Comparison of ENCODE assay signal across 8 mouse cellular contexts in genomic region chr8:64947698-64948034, GRCm38 (mm10). TPM values are rescaled to one million over a fixed set of nuclear protein-coding genes. Genes with fewer than 3 reads are reported as not detected.
DNase-seq lines count a peak whose midpoint lies in the region; ATAC-seq and TF ChIP-seq lines count a peak whose summit lies in the region.

No protein-coding gene starts in this region.

- no peak for TF ChIP-seq CTCF in MEL (IDR thresholded peaks at IDR 0.05 in 2 of 3, conservative IDR thresholded peaks at IDR 0.05 in 1 of 3; ENCODE audit: control insufficient read depth in 1 of 3, insufficient read depth in 1 of 3, low read depth in 2 of 3, low read length in 3 of 3, poor library complexity in 1 of 3, severe bottlenecking in 1 of 3)

- TF ChIP-seq RAD21 in MEL (IDR thresholded peaks at IDR 0.05; ENCODE audit: low read depth, low read length): no peak

- DNase-seq in heart, adult 11 months: no peak
- no peak for DNase-seq in MEL (ENCODE audit: low read depth, low spot score)
- no peak for DNase-seq in hindbrain, embryonic 10.5 days (ENCODE audit: low spot score)
- DNase-seq in midbrain, embryonic 10.5 days (ENCODE audit: low spot score): no peak
- no peak for DNase-seq in spleen, postnatal 36 days (ENCODE audit: low spot score in 2 of 2)
- DNase-seq in layer of hippocampus, adult 9-10 months (ENCODE audit: low spot score): no peak
- no peak for DNase-seq in left cerebral cortex, postnatal 4 days

- H3K9ac ChIP-seq in heart, embryonic 16.5 days (ENCODE audit: low read length): peak overlapping the region; percentile 84
- H3K9ac ChIP-seq in MEL (ENCODE audit: control insufficient read depth, low read depth, low read length, poor library complexity, severe bottlenecking): peak overlapping the region; percentile 79

- H3K36me3 ChIP-seq in heart, embryonic 16.5 days (ENCODE audit: control insufficient read depth, insufficient read depth): no peaks in the 10 kb centered on the region
- peaks cover 0 to 4% of the 10 kb centered on the region in 2 experiments; a peak in 1 of 4 replicates for H3K36me3 ChIP-seq in MEL (ENCODE audit: control insufficient read depth in 1 of 2, insufficient read depth in 2 of 2, low read length in 2 of 2)
- H3K36me3 ChIP-seq in hindbrain, embryonic 10.5 days: no peaks in the 10 kb centered on the region
- no peaks in the 10 kb centered on the region for H3K36me3 ChIP-seq in midbrain, embryonic 10.5 days

- TF ChIP-seq POLR2A in MEL (IDR thresholded peaks at IDR 0.05; ENCODE audit: control insufficient read depth in 1 of 2, insufficient read depth in 1 of 2, low read depth in 1 of 2, low read length in 2 of 2, poor library complexity in 1 of 2): no peak; a peak in 1 of 4 replicates

- H3K4me1 ChIP-seq in heart, embryonic 16.5 days (ENCODE audit: control insufficient read depth, insufficient read depth, low read length): no peaks in the 10 kb centered on the region
- peaks cover 0 to 11% of the 10 kb centered on the region in 2 experiments; a peak in 2 of 4 replicates for H3K4me1 ChIP-seq in MEL (ENCODE audit: control insufficient read depth in 1 of 2, insufficient read depth in 2 of 2, low read length in 2 of 2)
- peaks cover 3% of the 10 kb centered on the region; the same call in 1 of the 2 replicates for H3K4me1 ChIP-seq in hindbrain, embryonic 10.5 days (replicated peaks)
- peaks cover 6% of the 10 kb centered on the region for H3K4me1 ChIP-seq in midbrain, embryonic 10.5 days

- peak overlapping the region; percentile 64 for H3K4me2 ChIP-seq in heart, embryonic 16.5 days (ENCODE audit: low read depth, low read length)

- H3K9me3 ChIP-seq in heart, embryonic 16.5 days (replicated peaks; ENCODE audit: control insufficient read depth, low read length): no peaks in the 10 kb centered on the region
- H3K9me3 ChIP-seq in MEL (replicated peaks; ENCODE audit: insufficient read depth, low read length): no peaks in the 10 kb centered on the region
- H3K9me3 ChIP-seq in hindbrain, embryonic 10.5 days: no peaks in the 10 kb centered on the region
- 0 out of 2 replicates have a peak, but pooled peaks cover under 1% of the 10 kb centered on the region for H3K9me3 ChIP-seq in midbrain, embryonic 10.5 days (replicated peaks)

- no peaks in the 10 kb centered on the region for H3K27me3 ChIP-seq in heart, embryonic 16.5 days (ENCODE audit: control insufficient read depth, insufficient read depth, low read length)
- no peaks in the 10 kb centered on the region for H3K27me3 ChIP-seq in MEL (ENCODE audit: control insufficient read depth in 1 of 2, insufficient read depth in 2 of 2, low read length in 2 of 2)
- H3K27me3 ChIP-seq in hindbrain, embryonic 10.5 days (ENCODE audit: insufficient read depth, poor library complexity, severe bottlenecking): peaks cover 18% of the 10 kb centered on the region
- peaks cover 23% of the 10 kb centered on the region for H3K27me3 ChIP-seq in midbrain, embryonic 10.5 days (ENCODE audit: low read depth, poor library complexity, severe bottlenecking)

- TF ChIP-seq EP300 in MEL (IDR thresholded peaks at IDR 0.05; ENCODE audit: low read depth in 1 of 2, low read length in 2 of 2): no peak

- 9% methylated on average over 10 of the region's 10 CpGs for WGBS in heart, embryonic 16.5 days
- 12% methylated on average over 10 of the region's 10 CpGs for WGBS in hindbrain, embryonic 10.5 days
- 15% methylated on average over 10 of the region's 10 CpGs for WGBS in midbrain, embryonic 10.5 days

- H3K4me3 ChIP-seq in heart, embryonic 16.5 days (ENCODE audit: low read length): peak overlapping the region; percentile 94
- H3K4me3 ChIP-seq in MEL (ENCODE audit: control insufficient read depth in 1 of 2, insufficient read depth in 1 of 2, low read depth in 2 of 2, low read length in 2 of 2): peak overlapping the region; percentile 82 to 89
- H3K4me3 ChIP-seq in hindbrain, embryonic 10.5 days: peak overlapping the region; percentile 81
- peak overlapping the region; percentile 84 for H3K4me3 ChIP-seq in midbrain, embryonic 10.5 days

- H3K27ac ChIP-seq in heart, embryonic 16.5 days (ENCODE audit: low read length): peak overlapping the region; percentile 91
- H3K27ac ChIP-seq in MEL (ENCODE audit: control insufficient read depth, low read depth, low read length): peak overlapping the region; percentile 70
- peak overlapping the region; percentile 89 for H3K27ac ChIP-seq in hindbrain, embryonic 10.5 days
- H3K27ac ChIP-seq in midbrain, embryonic 10.5 days (replicated peaks): peak overlapping the region; percentile 86

- intact Hi-C loops in left cerebral cortex, postnatal 4 days (cut with DNase I): no loop called here

- ATAC-seq in heart, embryonic 16.5 days (replicated peaks; ENCODE audit: extremely low read depth, insufficient read depth, low FRiP score): no peak

- H3K79me2 ChIP-seq in MEL (ENCODE audit: control insufficient read depth, insufficient read depth, low read length, poor library complexity): peaks cover 1% of the 10 kb centered on the region; the same call in 1 of the 2 replicates

TF ChIP-seq in MEL, 35 proteins besides CTCF, POLR2A, EP300 and RAD21:
- TF ChIP-seq ELF1 (IDR thresholded peaks at IDR 0.05; ENCODE audit: low read depth, low read length): no peak; the same call in 1 of the 2 replicates
- 0 out of 2 replicates have a peak, but pooled peaks have one; percentile 18 for TF ChIP-seq MXI1 (IDR thresholded peaks at IDR 0.05; ENCODE audit: low read depth, low read length)
- no peak for TF ChIP-seq GATA1 (IDR thresholded peaks at IDR 0.05; ENCODE audit: low read depth, low read length)
- no peak for TF ChIP-seq BHLHE40 (IDR thresholded peaks at IDR 0.05; ENCODE audit: borderline replicate concordance, low read depth, low read length)
- no peak for TF ChIP-seq POLR2AphosphoS2 (IDR thresholded peaks at IDR 0.05; ENCODE audit: low read length)
- TF ChIP-seq USF1 (IDR thresholded peaks at IDR 0.05; ENCODE audit: low read depth, low read length): no peak
- no peak for TF ChIP-seq NRF1 (IDR thresholded peaks at IDR 0.05; ENCODE audit: insufficient read depth, low read depth, low read length, poor library complexity, severe bottlenecking)
- TF ChIP-seq ZC3H11A (IDR thresholded peaks at IDR 0.05; ENCODE audit: low read depth, low read length): no peak
- no peak for TF ChIP-seq ZKSCAN1 (IDR thresholded peaks at IDR 0.05; ENCODE audit: low read depth, low read length)
- TF ChIP-seq E2F4 (IDR thresholded peaks at IDR 0.05; ENCODE audit: borderline replicate concordance, low read depth, low read length): no peak
- TF ChIP-seq SIN3A (IDR thresholded peaks at IDR 0.05; ENCODE audit: low read length): 0 out of 2 replicates have a peak, but pooled peaks have one; percentile 1
- no peak for TF ChIP-seq ETS1 (IDR thresholded peaks at IDR 0.05; ENCODE audit: low read depth, low read length)
- TF ChIP-seq MAX (IDR thresholded peaks at IDR 0.05; ENCODE audit: low read length): no peak
- TF ChIP-seq POLR2AphosphoS5 (IDR thresholded peaks at IDR 0.05; ENCODE audit: borderline replicate concordance, low read depth, low read length): no peak
- TF ChIP-seq HCFC1 (IDR thresholded peaks at IDR 0.05; ENCODE audit: low read depth, low read length): no peak; the same call in 1 of the 2 replicates
- no peak for TF ChIP-seq MYB (IDR thresholded peaks at IDR 0.05; ENCODE audit: low read depth, low read length)
- TF ChIP-seq KAT2A (conservative IDR thresholded peaks at IDR 0.05; ENCODE audit: low read depth, low read length): no peak
- no peak for TF ChIP-seq MEF2A (IDR thresholded peaks at IDR 0.05; ENCODE audit: extremely low read depth, insufficient replicate concordance, low read depth, low read length, poor library complexity, severe bottlenecking)
- peak; percentile 69; the same call in 1 of the 2 replicates for TF ChIP-seq ZNF384 (IDR thresholded peaks at IDR 0.05; ENCODE audit: low read depth, low read length)

RNA-seq across cellular contexts. Expression of gene Tmem192, which starts 0.7 kb away (rescaled TPM):
- 29.4 and 31.6 TPM in 2 replicates for polyA plus RNA-seq in heart, embryonic 16.5 days (2015; fragmentation: Nextera tagmentation; extraction: Ambion mirVana)
- 6.3 and 7.0 TPM in 2 replicates for total RNA-seq in MEL (2012; rRNA removed)
- polyA plus RNA-seq in MEL (2012; ENCODE audit: insufficient read depth in 1 of 2, insufficient read length in 2 of 2, low read depth in 1 of 2, low replicate concordance in 2 of 2, missing spikeins in 1 of 2): 10 to 100 TPM in 1 of 2 experiments, not detected in 1; 24.9 TPM
- polyA plus RNA-seq in hindbrain, embryonic 10.5 days (2016; fragmentation: Nextera tagmentation; extraction: Ambion mirVana): 20.8 and 22.1 TPM in 2 replicates
- 18.0 and 19.7 TPM in 2 replicates for polyA plus RNA-seq in midbrain, embryonic 10.5 days (2016; fragmentation: Nextera tagmentation; extraction: Ambion mirVana)
- 10 to 100 TPM; 14.1 to 18.7 TPM for total RNA-seq in left cerebral cortex, postnatal 4 days (2021)

RNA-seq across cellular contexts. Expression of gene Trim75, which starts 40.0 kb away (rescaled TPM):
- not detected in 2 replicates for polyA plus RNA-seq in heart, embryonic 16.5 days (2015; fragmentation: Nextera tagmentation; extraction: Ambion mirVana)
- not detected in 2 replicates for total RNA-seq in MEL (2012; rRNA removed)
- not detected for polyA plus RNA-seq in MEL (2012; ENCODE audit: insufficient read depth in 1 of 2, insufficient read length in 2 of 2, low read depth in 1 of 2, low replicate concordance in 2 of 2, missing spikeins in 1 of 2)
- not detected in 2 replicates for polyA plus RNA-seq in hindbrain, embryonic 10.5 days (2016; fragmentation: Nextera tagmentation; extraction: Ambion mirVana)
- polyA plus RNA-seq in midbrain, embryonic 10.5 days (2016; fragmentation: Nextera tagmentation; extraction: Ambion mirVana): not detected in 2 replicates
- not detected for total RNA-seq in left cerebral cortex, postnatal 4 days (2021)
